Mouse (Mus musculus): ENCODE measurements around the gene Lrba.

DNA sequence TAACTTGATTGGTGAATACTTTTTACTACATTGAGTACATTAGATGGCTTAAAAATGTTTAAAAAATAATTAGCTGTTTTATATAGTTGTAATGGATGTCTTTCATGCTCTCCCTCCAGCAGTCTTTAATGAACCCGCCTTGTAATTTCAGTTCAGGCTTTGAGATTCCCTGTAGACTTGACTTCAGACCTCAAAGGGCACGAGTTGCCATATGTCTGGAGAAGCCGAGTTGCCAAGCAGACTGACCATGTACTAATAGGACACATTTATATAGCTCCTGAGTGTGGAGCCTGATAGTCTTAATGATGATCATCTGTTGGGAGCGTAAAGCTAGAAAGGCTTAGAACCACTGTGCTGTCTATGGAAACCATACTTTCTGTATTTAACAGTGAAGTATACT, 161.8 kb downstream of the Lrba start:
- TF ChIP-seq CTCF (IDR thresholded peaks at IDR 0.05; ENCODE audit: low read depth), result no peak
- no peak for TF ChIP-seq EP300 (optimal IDR thresholded peaks at IDR 0.05)
